ENCODE assay signal across 9 mouse cellular contexts in genomic region chr4:63389121-63389886, GRCm38 (mm10). TPM values are rescaled to one million over a fixed set of nuclear protein-coding genes. Genes with fewer than 3 reads are reported as not detected.
DNase-seq lines count a peak whose midpoint lies in the region; ATAC-seq lines count a peak whose summit lies in the region.
"Had no signal": no experiment of that assay in that cellular context is flagged by ENCODE, and none has a peak within 500 bp of the region (broad histone marks: within the 10 kb centered on the region; RNA-seq: fewer than 3 reads in every experiment).

No protein-coding gene starts in this region.

- peak; percentile 32 for DNase-seq in embryo, embryonic 10 days (ENCODE audit: low spot score)
- no peak for DNase-seq in embryo, embryonic 10.5 days (ENCODE audit: low spot score)
- peak; percentile 38 to 72 for DNase-seq in thymus, adult 18-20 months
- no peak for DNase-seq in urinary bladder, adult 18-20 months (ENCODE audit: low spot score in 2 of 2)
- DNase-seq in heart, adult 8-10 months (ENCODE audit: low spot score), result no peak
- DNase-seq in c-Kit-positive CD71-positive TER-119-positive erythroid progenitor cells, embryonic 14.5 days (ENCODE audit: low spot score), result no peak

- H3K4me1 ChIP-seq in forebrain, embryonic 16.5 days (replicated peaks; ENCODE audit: control insufficient read depth, insufficient read depth, low read length), result peaks cover 31% of the 10 kb centered on the region

- WGBS in forebrain, embryonic 16.5 days, result 4% methylated on average over 8 of the region's 8 CpGs

- H3K4me2 ChIP-seq in forebrain, embryonic 16.5 days (ENCODE audit: low read length), result peak overlapping the region; percentile 6; the same call in 1 of the 2 replicates

- H3K27me3 ChIP-seq in forebrain, embryonic 16.5 days (replicated peaks; ENCODE audit: control insufficient read depth, insufficient read depth, low read length), result no peaks in the 10 kb centered on the region

- peak; percentile 77 for ATAC-seq in forebrain, embryonic 16.5 days
- peak; percentile 18; the same call in 1 of the 2 replicates for ATAC-seq in megakaryocyte progenitor cell, adult 5-6 weeks (replicated peaks; ENCODE audit: poor library complexity)

- H3K36me3 ChIP-seq in forebrain, embryonic 16.5 days (ENCODE audit: control insufficient read depth, insufficient read depth), result no peaks in the 10 kb centered on the region

- H3K27ac ChIP-seq in forebrain, embryonic 16.5 days (ENCODE audit: low read length), result peak overlapping the region; percentile 90

- H3K4me3 ChIP-seq in forebrain, embryonic 16.5 days (replicated peaks; ENCODE audit: low read length), result no peak overlapping the region

- no peaks in the 10 kb centered on the region for H3K9me3 ChIP-seq in forebrain, embryonic 16.5 days (ENCODE audit: control insufficient read depth, low read length)

- peak overlapping the region; percentile 33 for H3K9ac ChIP-seq in forebrain, embryonic 16.5 days (replicated peaks; ENCODE audit: low read depth, low read length)

RNA-seq across cellular contexts. Expression of gene Akna, which starts 13.8 kb away (rescaled TPM):
- 10.6 and 11.2 TPM in 2 replicates for polyA plus RNA-seq in forebrain, embryonic 16.5 days (2015; fragmentation: Nextera tagmentation; extraction: Ambion mirVana)
- 20.9 and 26.7 TPM in 2 replicates for total RNA-seq in megakaryocyte progenitor cell, adult 5-6 weeks (2015)
- total RNA-seq in megakaryocyte progenitor cell, adult 5-6 weeks (2017), result 11.8 and 13.7 TPM in 2 replicates
- 1 to 10 TPM; 3.1 to 4.4 (median 3.5) TPM for total RNA-seq in heart, adult 8-10 months (2022)

RNA-seq across cellular contexts. Expression of gene Orm2, which starts 27.1 kb away (rescaled TPM):
- not detected in 2 replicates for polyA plus RNA-seq in forebrain, embryonic 16.5 days (2015; fragmentation: Nextera tagmentation; extraction: Ambion mirVana)
- not detected in 2 replicates for total RNA-seq in megakaryocyte progenitor cell, adult 5-6 weeks (2015)
- not detected in 2 replicates for total RNA-seq in megakaryocyte progenitor cell, adult 5-6 weeks (2017)
- total RNA-seq in heart, adult 8-10 months (2022), result under 1 TPM in 2 of 4 experiments, not detected in 2; 0.34 to 0.37 TPM
- polyA plus RNA-seq: limb, embryonic 11.5 days had no signal

RNA-seq across cellular contexts. Expression of gene Orm3, which starts 33.3 kb away (rescaled TPM):
- polyA plus RNA-seq in forebrain, embryonic 16.5 days (2015; fragmentation: Nextera tagmentation; extraction: Ambion mirVana), result not detected in 2 replicates
- total RNA-seq in megakaryocyte progenitor cell, adult 5-6 weeks (2015), result not detected in 2 replicates
- not detected in 2 replicates for total RNA-seq in megakaryocyte progenitor cell, adult 5-6 weeks (2017)
- total RNA-seq in heart, adult 8-10 months (2022), result 1 to 10 TPM in 2 of 4 experiments, under 1 TPM in 2; 0.60 to 4.5 (median 1.7) TPM
- polyA plus RNA-seq: limb, embryonic 11.5 days had no signal

RNA-seq across cellular contexts. Expression of gene Orm1, which starts 44.9 kb away (rescaled TPM):
- polyA plus RNA-seq in forebrain, embryonic 16.5 days (2015; fragmentation: Nextera tagmentation; extraction: Ambion mirVana), result not detected in 2 replicates
- 1.5 and 4.2 TPM in 2 replicates for total RNA-seq in megakaryocyte progenitor cell, adult 5-6 weeks (2015)
- 4.7 and 6.6 TPM in 2 replicates for total RNA-seq in megakaryocyte progenitor cell, adult 5-6 weeks (2017)
- under 1 TPM in 1 of 4 experiments, not detected in 3; 0.75 TPM for total RNA-seq in heart, adult 8-10 months (2022)
- polyA plus RNA-seq: limb, embryonic 11.5 days had no signal

Comparison
In these comparisons a context has a peak if more than half of its experiments do, and no peak if none do; other contexts are left out.
1. DNase-seq: peak in embryo, embryonic 10 days (single experiment) and thymus, adult 18-20 months (2 of 2); none in embryo, embryonic 10.5 days (single experiment), urinary bladder, adult 18-20 months (0 of 2), heart, adult 8-10 months (single experiment) and c-Kit-positive CD71-positive TER-119-positive erythroid progenitor cells, embryonic 14.5 days (single experiment).